Mouse (Mus musculus) heart, postnatal 36 days (tissue): ENCODE measurements at regions not wholly inside any gene's neighbourhood (a gene's known extent, or its start where the extent isn't known, plus 50 kb on each side); places are given as distances from the start of the nearest gene placed in this dataset.

Source experiments
- DNase-seq, 2 experiments: peaks; one replicate each; pipeline ENCODE4 v3.0.0; 2021 to 2022
- intact Hi-C: fragments of 180-260 bp; cut with DNase I; formaldehyde crosslinking; loops from one replicate; pipeline ENCODE4 v1.15.1; 2025

GRCm38 (mm10) chr11:54195954-54196353 is 53.5 kb downstream of the Csf2 start:
- intact Hi-C loops, result no loop called here
- no peak for DNase-seq

- no peak for DNase-seq
- intact Hi-C loops, result no loop called here
Measured at GRCm38 (mm10) chr11:54194733-54195132, 54.7 kb downstream of the Csf2 start.

GRCm38 (mm10) chr11:54192275-54192674 is 57.2 kb downstream of the Csf2 start:
- no peak for DNase-seq
- intact Hi-C loops, result no loop called here

- no peak for DNase-seq
- intact Hi-C loops, result no loop called here
Measured at GRCm38 (mm10) chr11:54187826-54188225, 61.6 kb downstream of the Csf2 start.

- DNase-seq, result no peak
- intact Hi-C loops, result no loop called here
Measured at GRCm38 (mm10) chr11:54187377-54187776, 62.1 kb downstream of the Csf2 start.

- intact Hi-C loops, result no loop called here
- DNase-seq, result no peak
Measured at GRCm38 (mm10) chr11:54185710-54186325, 63.6 kb downstream of the Csf2 start.

- intact Hi-C loops, result no loop called here
- peak; percentile 32 to 54 for DNase-seq
Measured at GRCm38 (mm10) chr11:54181696-54182323, 67.7 kb downstream of the Csf2 start.
